Mouse (Mus musculus) liver, postnatal 0 days (tissue): ENCODE measurements around the gene Fdps.

Source experiments
- CTCF ChIP-seq: sonication (generic); IDR thresholded peaks from 2 replicates; pipeline ENCODE4 v1.5.1; 2016; ENCODE audit warnings: antibody characterized with exemption, low read depth
- EP300 ChIP-seq: IDR thresholded peaks from 2 replicates; pipeline ENCODE4 v1.6.1; 2016; ENCODE audit warnings: antibody characterized with exemption, low read depth, mild to moderate bottlenecking

- no peak for TF ChIP-seq EP300
- TF ChIP-seq CTCF: no peak
Observed at GRCm38 (mm10) chr3:89084654-89085190, 17.0 kb downstream of the Fdps start.
